Mouse (Mus musculus) MEL (cell line): ENCODE measurements at regions not wholly inside any gene's neighbourhood (a gene's known extent, or its start where the extent isn't known, plus 50 kb on each side); places are given as distances from the start of the nearest gene placed in this dataset.

ENCODE experiments used
- DNase-seq: peaks from one replicate; pipeline ENCODE4 v3.0.0; 2011; ENCODE audit warnings: low read depth, low spot score
- H3K27ac ChIP-seq: 2 replicates; pipeline ENCODE4 v1.5.1; 2012; ENCODE audit warnings: low read depth, mild to moderate bottlenecking, control low read depth, low read length, moderate library complexity; ENCODE audit not compliant: control insufficient read depth
- H3K27me3 ChIP-seq, 2 experiments: fragments of 150-350 bp in 1 of 2; sonication (generic) in 1 of 2; 2 replicates each; pipeline ENCODE4 v1.6.1; 2012; ENCODE audit warnings: low read length in 2 of 2, mild to moderate bottlenecking in 2 of 2, improper control_type of control experiment in 1 of 2, moderate library complexity in 1 of 2; ENCODE audit not compliant: insufficient read depth in 2 of 2, control insufficient read depth in 1 of 2
- H3K36me3 ChIP-seq, 2 experiments: 2 replicates each; pipeline ENCODE4 v1.6.1; 2012 to 2014; ENCODE audit warnings: low read length in 2 of 2, improper control_type of control experiment in 1 of 2, inconsistent platforms in 1 of 2, mild to moderate bottlenecking in 1 of 2; ENCODE audit not compliant: insufficient read depth in 2 of 2, control insufficient read depth in 1 of 2
- H3K4me1 ChIP-seq, 2 experiments: fragments of 150-350 bp in 1 of 2; sonication (generic) in 1 of 2; 2 replicates each; pipeline ENCODE4 v1.6.1; 2012; ENCODE audit warnings: low read length in 2 of 2, improper control_type of control experiment in 1 of 2, mild to moderate bottlenecking in 1 of 2; ENCODE audit not compliant: insufficient read depth in 2 of 2, control insufficient read depth in 1 of 2
- H3K4me3 ChIP-seq, 2 experiments: fragments of 150-350 bp in 1 of 2; sonication (generic) in 1 of 2; 2 replicates each; pipeline ENCODE4 v1.5.1; 2012; ENCODE audit warnings: low read depth in 2 of 2, low read length in 2 of 2, mild to moderate bottlenecking in 2 of 2, moderate library complexity in 2 of 2, control low read depth in 1 of 2, improper control_type of control experiment in 1 of 2; ENCODE audit not compliant: control insufficient read depth in 1 of 2, insufficient read depth in 1 of 2
- H3K79me2 ChIP-seq: 2 replicates; pipeline ENCODE4 v1.6.1; 2012; ENCODE audit warnings: mild to moderate bottlenecking, low read length, moderate library complexity; ENCODE audit not compliant: control insufficient read depth, poor library complexity, insufficient read depth
- H3K9ac ChIP-seq: 2 replicates; pipeline ENCODE4 v1.6.1; 2012; ENCODE audit warnings: low read depth, mild to moderate bottlenecking, control low read depth, low read length, moderate library complexity; ENCODE audit not compliant: control insufficient read depth, poor library complexity, severe bottlenecking
- H3K9me3 ChIP-seq: fragments of 150-350 bp; sonication (generic); replicated peaks from 2 replicates; pipeline ENCODE4 v1.6.1; 2012; ENCODE audit warnings: mild to moderate bottlenecking, low read length, improper control_type of control experiment, moderate library complexity; ENCODE audit not compliant: insufficient read depth
- CHD1 ChIP-seq: IDR thresholded peaks from 2 replicates; pipeline ENCODE4 v1.6.1; 2012; ENCODE audit warnings: low read depth, mild to moderate bottlenecking, inconsistent platforms, low read length, improper control_type of control experiment
- ELF1 ChIP-seq: IDR thresholded peaks from 2 replicates; pipeline ENCODE4 v1.6.1; 2014; ENCODE audit warnings: low read depth, mild to moderate bottlenecking, inconsistent platforms, low read length, improper control_type of control experiment, moderate library complexity
- EP300 ChIP-seq, 2 experiments: IDR thresholded peaks; 2 replicates each; pipeline ENCODE4 v1.6.1; 2011; ENCODE audit warnings: improper control_type of control experiment in 2 of 2, low read length in 2 of 2, low read depth in 1 of 2, mild to moderate bottlenecking in 1 of 2
- ETS1 ChIP-seq: IDR thresholded peaks from 2 replicates; pipeline ENCODE4 v1.6.1; 2012; ENCODE audit warnings: low read depth, mild to moderate bottlenecking, inconsistent platforms, low read length, improper control_type of control experiment, moderate library complexity
- MAX ChIP-seq: IDR thresholded peaks from 2 replicates; pipeline ENCODE4 v1.6.1; 2011; ENCODE audit warnings: low read length, improper control_type of control experiment
- MAZ ChIP-seq: IDR thresholded peaks from 2 replicates; pipeline ENCODE4 v1.6.1; 2012; ENCODE audit warnings: low read depth, mild to moderate bottlenecking, inconsistent platforms, low read length, improper control_type of control experiment
- MEF2A ChIP-seq: IDR thresholded peaks from 2 replicates; pipeline ENCODE4 v1.6.1; 2014; ENCODE audit warnings: low read depth, mild to moderate bottlenecking, inconsistent platforms, low read length, improper control_type of control experiment; ENCODE audit not compliant: poor library complexity, insufficient replicate concordance, severe bottlenecking; ENCODE audit errors: extremely low read depth
- MYC ChIP-seq: IDR thresholded peaks from 2 replicates; pipeline ENCODE4 v1.6.1; 2011; ENCODE audit warnings: low read depth, mild to moderate bottlenecking, low read length, improper control_type of control experiment, moderate library complexity
- NRF1 ChIP-seq: IDR thresholded peaks from 2 replicates; pipeline ENCODE4 v1.6.1; 2014; ENCODE audit warnings: low read depth, mild to moderate bottlenecking, inconsistent platforms, low read length, improper control_type of control experiment, moderate library complexity; ENCODE audit not compliant: poor library complexity, insufficient read depth, severe bottlenecking
- POLR2A ChIP-seq, 2 experiments: IDR thresholded peaks; 2 replicates each; pipeline ENCODE4 v1.6.1; 2011 to 2012; ENCODE audit warnings: low read length in 2 of 2, mild to moderate bottlenecking in 2 of 2, control low read depth in 1 of 2, improper control_type of control experiment in 1 of 2, low read depth in 1 of 2, moderate library complexity in 1 of 2; ENCODE audit not compliant: control insufficient read depth in 1 of 2, insufficient read depth in 1 of 2, poor library complexity in 1 of 2
- POLR2AphosphoS2 ChIP-seq: IDR thresholded peaks from 2 replicates; pipeline ENCODE4 v1.6.1; 2011; ENCODE audit warnings: low read length, improper control_type of control experiment
- RCOR1 ChIP-seq: IDR thresholded peaks from 2 replicates; pipeline ENCODE4 v1.6.1; 2012; ENCODE audit warnings: low read depth, mild to moderate bottlenecking, inconsistent platforms, low read length, improper control_type of control experiment
- SIN3A ChIP-seq: IDR thresholded peaks from 2 replicates; pipeline ENCODE4 v1.6.1; 2012; ENCODE audit warnings: low read length, improper control_type of control experiment, inconsistent platforms
- TBP ChIP-seq: IDR thresholded peaks from 2 replicates; pipeline ENCODE4 v1.8.0; 2011; ENCODE audit warnings: low read depth, low read length, improper control_type of control experiment
- TCF12 ChIP-seq: IDR thresholded peaks from 2 replicates; pipeline ENCODE4 v1.6.1; 2014; ENCODE audit warnings: low read depth, mild to moderate bottlenecking, inconsistent platforms, low read length, improper control_type of control experiment, moderate library complexity
- UBTF ChIP-seq: IDR thresholded peaks from 2 replicates; pipeline ENCODE4 v1.6.1; 2012; ENCODE audit warnings: low read depth, mild to moderate bottlenecking, inconsistent platforms, low read length, improper control_type of control experiment, moderate library complexity, borderline replicate concordance; ENCODE audit not compliant: insufficient read depth
- ZC3H11A ChIP-seq: IDR thresholded peaks from 2 replicates; pipeline ENCODE4 v1.6.1; 2012; ENCODE audit warnings: low read depth, mild to moderate bottlenecking, inconsistent platforms, low read length, improper control_type of control experiment
- ZKSCAN1 ChIP-seq: IDR thresholded peaks from 2 replicates; pipeline ENCODE4 v1.6.1; 2012; ENCODE audit warnings: low read depth, mild to moderate bottlenecking, inconsistent platforms, low read length, improper control_type of control experiment, moderate library complexity
- ZNF384 ChIP-seq: IDR thresholded peaks from 2 replicates; pipeline ENCODE4 v1.6.1; 2012; ENCODE audit warnings: low read depth, mild to moderate bottlenecking, inconsistent platforms, low read length, improper control_type of control experiment

- H3K9me3 ChIP-seq, result no peaks in the 10 kb centered on the region
- no peaks in the 10 kb centered on the region for H3K79me2 ChIP-seq
- H3K4me3 ChIP-seq, result no peak overlapping the region
- no peaks in the 10 kb centered on the region for H3K36me3 ChIP-seq
- TF ChIP-seq ELF1 (no peak), CHD1 (no peak), MYC (no peak), TCF12 (no peak), POLR2A (IDR thresholded peaks at IDR 0.05; ENCODE audit: control insufficient read depth in 1 of 2, insufficient read depth in 1 of 2, low read depth in 1 of 2, low read length in 2 of 2, poor library complexity in 1 of 2) (no peak), ZKSCAN1 (no peak), ZNF384 (no peak), POLR2AphosphoS2 (no peak), ZC3H11A (no peak), MEF2A (no peak), NRF1 (no peak), ETS1 (no peak), MAX (no peak), UBTF (no peak), MAZ (no peak), TBP (no peak), RCOR1 (no peak)
- H3K27ac ChIP-seq, result no peak overlapping the region
- no peak overlapping the region for H3K9ac ChIP-seq
- no peaks in the 10 kb centered on the region for H3K27me3 ChIP-seq
- no peaks in the 10 kb centered on the region for H3K4me1 ChIP-seq
- no peak for DNase-seq
Measured at GRCm38 (mm10) chr14:102048932-102049331, 319.2 kb downstream of the Lmo7 start.

DNA sequence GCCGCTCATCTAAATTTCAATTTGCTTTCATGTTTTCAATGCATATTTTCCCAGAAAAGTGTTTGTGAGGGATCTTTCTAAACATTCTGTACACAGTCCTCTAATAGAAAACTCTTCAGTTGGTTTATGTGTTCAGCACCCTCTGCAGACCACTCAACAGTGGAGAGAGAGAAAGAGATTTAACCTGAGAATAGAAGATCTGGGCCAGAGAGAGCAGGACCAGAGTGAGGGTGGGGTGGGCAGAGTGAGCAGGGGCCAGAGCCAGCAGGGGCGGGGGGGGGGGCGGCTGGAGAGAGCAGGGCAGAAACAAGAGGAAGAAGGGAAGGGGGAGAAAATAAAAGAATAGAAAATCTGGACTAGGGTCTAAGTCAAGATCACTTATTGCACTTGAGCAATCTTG, 318.7 kb downstream of the Lmo7 start:
- TF ChIP-seq ELF1, result no peak
- TF ChIP-seq EP300 (IDR thresholded peaks at IDR 0.05; ENCODE audit: low read depth in 1 of 2, low read length in 2 of 2), result no peak
- no peak for TF ChIP-seq SIN3A
- no peaks in the 10 kb centered on the region for H3K36me3 ChIP-seq
- no peak for DNase-seq
- H3K27ac ChIP-seq, result no peak overlapping the region
- no peaks in the 10 kb centered on the region for H3K4me1 ChIP-seq
- H3K79me2 ChIP-seq, result no peaks in the 10 kb centered on the region
- no peak overlapping the region for H3K4me3 ChIP-seq
- no peaks in the 10 kb centered on the region for H3K9me3 ChIP-seq
- no peak overlapping the region for H3K9ac ChIP-seq
- no peaks in the 10 kb centered on the region for H3K27me3 ChIP-seq
